ENCODE assay signal across 10 mouse cellular contexts in genomic region chr3:88226101-88226845, GRCm38 (mm10). TPM values are rescaled to one million over a fixed set of nuclear protein-coding genes. Genes with fewer than 3 reads are reported as not detected.
DNase-seq lines count a peak whose midpoint lies in the region; ATAC-seq lines count a peak whose summit lies in the region.
"Had no signal": no experiment of that assay in that cellular context is flagged by ENCODE, and none has a peak within 500 bp of the region (broad histone marks: within the 10 kb centered on the region; RNA-seq: fewer than 3 reads in every experiment).

No protein-coding gene starts in this region.

- H3K36me3 ChIP-seq in forebrain, embryonic 16.5 days (ENCODE audit: control insufficient read depth, insufficient read depth), result peaks cover 52% of the 10 kb centered on the region
- H3K36me3 ChIP-seq: lung, embryonic 15.5 days had no signal

- H3K4me2 ChIP-seq in forebrain, embryonic 16.5 days (ENCODE audit: low read length), result peak overlapping the region; percentile 7; the same call in 1 of the 2 replicates
- H3K4me2 ChIP-seq: lung, embryonic 15.5 days had no signal

- peak; percentile 11 for ATAC-seq in forebrain, embryonic 16.5 days
- no peak for ATAC-seq in megakaryocyte, adult 5-6 weeks (ENCODE audit: poor library complexity, severe bottlenecking)
- no peak for ATAC-seq in inflammation-experienced regulatory T-cells, adult 6 months
- no peak for ATAC-seq in monocyte, adult 5-6 weeks (replicated peaks; ENCODE audit: insufficient number of reproducible peaks, low FRiP score, low TSS enrichment, poor library complexity, severe bottlenecking)

- no peaks in the 10 kb centered on the region for H3K9me3 ChIP-seq in forebrain, embryonic 16.5 days (ENCODE audit: control insufficient read depth, low read length)
- H3K9me3 ChIP-seq: lung, embryonic 15.5 days had no signal

- peak overlapping the region; percentile 100 for H3K27ac ChIP-seq in forebrain, embryonic 16.5 days (ENCODE audit: low read length)
- H3K27ac ChIP-seq: lung, embryonic 15.5 days had no signal

- H3K27me3 ChIP-seq in forebrain, embryonic 16.5 days (replicated peaks; ENCODE audit: control insufficient read depth, insufficient read depth, low read length), result no peaks in the 10 kb centered on the region

- peak; percentile 75 for DNase-seq in retina, postnatal 1 day
- DNase-seq in retina, embryonic 14.5 days (ENCODE audit: low spot score), result no peak
- peak; percentile 70 to 87 for DNase-seq in left cerebral cortex, postnatal 25 days (ENCODE audit: low spot score in 2 of 2)
- no peak for DNase-seq in gastrocnemius, postnatal 36 days

- no peak overlapping the region for H3K4me3 ChIP-seq in forebrain, embryonic 16.5 days (replicated peaks; ENCODE audit: low read length)
- H3K4me3 ChIP-seq: lung, embryonic 15.5 days had no signal

- intact Hi-C loops in left cerebral cortex, postnatal 25 days (cut with DNase I), result no loop called here
- intact Hi-C loops in gastrocnemius, postnatal 36 days (cut with DNase I), result no loop called here

- peak overlapping the region; percentile 16 for H3K9ac ChIP-seq in forebrain, embryonic 16.5 days (replicated peaks; ENCODE audit: low read depth, low read length)
- H3K9ac ChIP-seq: lung, embryonic 15.5 days had no signal

- WGBS in forebrain, embryonic 16.5 days, result 29% methylated on average over 10 of the region's 10 CpGs

- H3K4me1 ChIP-seq in forebrain, embryonic 16.5 days (replicated peaks; ENCODE audit: control insufficient read depth, insufficient read depth, low read length), result peaks cover 99% of the 10 kb centered on the region
- H3K4me1 ChIP-seq: lung, embryonic 15.5 days had no signal

RNA-seq across cellular contexts. Expression of gene Rhbg, which starts 28.2 kb away (rescaled TPM):
- not detected in 2 replicates for polyA plus RNA-seq in forebrain, embryonic 16.5 days (2015; fragmentation: Nextera tagmentation; extraction: Ambion mirVana)
- not detected for total RNA-seq in left cerebral cortex, postnatal 25 days (2021)
- not detected in 2 replicates for total RNA-seq in megakaryocyte, adult 5-6 weeks (2015)
- total RNA-seq in megakaryocyte, adult 5-6 weeks (2017), result not detected in 2 replicates
- not detected for total RNA-seq in gastrocnemius, postnatal 36 days (2021)
- polyA plus RNA-seq in inflammation-experienced regulatory T-cells, adult 6 months (2017; shearing (Covaris generic)), result not detected
- total RNA-seq in monocyte, adult 5-6 weeks (2017), result not detected in 3 replicates
- total RNA-seq: layer of hippocampus, postnatal 25 days had no signal

Comparison
In these comparisons a context has a peak if more than half of its experiments do, and no peak if none do; other contexts are left out.
1. DNase-seq: peak in retina, postnatal 1 day (single experiment) and left cerebral cortex, postnatal 25 days (2 of 2); none in retina, embryonic 14.5 days (single experiment) and gastrocnemius, postnatal 36 days (0 of 2).